Mouse (Mus musculus) forebrain, embryonic 13.5 days (tissue): ENCODE data around the gene Gm5244. TPM values are rescaled to one million over a fixed set of nuclear protein-coding genes. Genes with fewer than 3 reads are reported as not detected.

Source experiments
- ATAC-seq: fragments of 200-750 bp; cut with Nextera tagmentation; 2 replicates; pipeline ENCODE4 v1.8.0; 2017
- H3K27ac ChIP-seq: fragments of 300-500 bp; sonication (generic); 2 replicates; pipeline ENCODE4 v1.5.1; 2015; ENCODE audit warnings: inconsistent platforms, mild to moderate bottlenecking, moderate library complexity
- H3K27me3 ChIP-seq: fragments of 300-500 bp; sonication (generic); 2 replicates; pipeline ENCODE4 v1.6.1; 2015; ENCODE audit warnings: mild to moderate bottlenecking, inconsistent platforms
- H3K36me3 ChIP-seq: fragments of 300-500 bp; sonication (generic); 2 replicates; pipeline ENCODE4 v1.6.1; 2015; ENCODE audit warnings: mild to moderate bottlenecking, inconsistent platforms; ENCODE audit not compliant: poor library complexity, severe bottlenecking
- H3K4me1 ChIP-seq: fragments of 300-500 bp; sonication (generic); 2 replicates; pipeline ENCODE4 v1.6.1; 2015; ENCODE audit warnings: inconsistent platforms
- H3K4me2 ChIP-seq: fragments of 300-500 bp; sonication (generic); 2 replicates; pipeline ENCODE4 v1.6.1; 2015; ENCODE audit warnings: inconsistent platforms, mild to moderate bottlenecking, moderate library complexity
- H3K4me3 ChIP-seq: fragments of 300-500 bp; sonication (generic); 2 replicates; pipeline ENCODE4 v1.5.1; 2015; ENCODE audit warnings: mild to moderate bottlenecking, inconsistent platforms
- H3K9ac ChIP-seq: fragments of 300-500 bp; sonication (generic); 2 replicates; pipeline ENCODE4 v1.6.1; 2015; ENCODE audit warnings: mild to moderate bottlenecking, inconsistent platforms
- H3K9me3 ChIP-seq: fragments of 300-500 bp; sonication (generic); replicated peaks from 2 replicates; pipeline ENCODE4 v1.6.1; 2016; ENCODE audit warnings: inconsistent platforms
- WGBS: fragments of 180-500 bp; shearing (Covaris S2); methylation state at CpG from one replicate; pipeline ENCODE4 v1.1.7; 2015; 5-methylcytosine and 5-hydroxymethylcytosine counted together
- polyA plus RNA-seq: library from polyadenylated mRNA; unstranded; fragments of >200 nt; fragmentation: Nextera tagmentation; extraction: Ambion mirVana; gene quantifications from 2 replicates; pipeline ENCODE4 v1.2.1, GENCODE M21; 2015

Gm5244 gene
- polyA plus RNA-seq = not detected in 2 replicates

DNA sequence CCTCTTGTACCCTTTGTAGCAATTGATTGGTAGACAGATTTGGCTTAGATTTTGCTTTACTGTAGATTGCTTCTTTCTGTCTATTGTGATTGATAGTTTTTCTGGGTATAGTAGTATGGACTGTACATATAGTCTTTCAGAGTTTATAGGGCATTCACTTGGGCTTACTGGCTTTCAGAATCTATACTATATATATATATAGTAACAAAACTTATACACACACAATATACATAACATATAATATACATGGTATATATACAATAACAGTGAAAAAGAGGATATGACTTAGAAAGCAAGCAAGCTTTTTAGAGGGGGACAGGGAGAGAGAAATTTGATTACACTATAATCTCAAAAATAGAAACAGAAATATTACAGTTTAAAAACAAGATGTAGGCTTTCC lies at the start of gene Gm5244:
Gene Gm5244 (plus strand): TSS at position 301 of the 400 bp plus-strand sequence.
- H3K4me2 ChIP-seq = no peak within 1 kb of the TSS
- ATAC-seq = no peak
- H3K4me3 ChIP-seq = no peak within 1 kb of the TSS

GRCm38 (mm10) chr19:12797071-12797470 lies 49.4 kb upstream of the Gm5244 start:
- WGBS = under 1% methylated on average over 7 of the region's 7 CpGs

More for the DNA sequence above, at the start of gene Gm5244:
- H3K9me3 ChIP-seq = peaks cover 3% of the 10 kb centered on the region; the same call in 1 of the 2 replicates
- H3K4me1 ChIP-seq = no peaks in the 10 kb centered on the region
- no peak within 1 kb of the TSS for H3K27ac ChIP-seq
- H3K36me3 ChIP-seq = no peaks in the 10 kb centered on the region
- H3K27me3 ChIP-seq = no peaks in the 10 kb centered on the region
- H3K9ac ChIP-seq = no peak within 1 kb of the TSS

DNA sequence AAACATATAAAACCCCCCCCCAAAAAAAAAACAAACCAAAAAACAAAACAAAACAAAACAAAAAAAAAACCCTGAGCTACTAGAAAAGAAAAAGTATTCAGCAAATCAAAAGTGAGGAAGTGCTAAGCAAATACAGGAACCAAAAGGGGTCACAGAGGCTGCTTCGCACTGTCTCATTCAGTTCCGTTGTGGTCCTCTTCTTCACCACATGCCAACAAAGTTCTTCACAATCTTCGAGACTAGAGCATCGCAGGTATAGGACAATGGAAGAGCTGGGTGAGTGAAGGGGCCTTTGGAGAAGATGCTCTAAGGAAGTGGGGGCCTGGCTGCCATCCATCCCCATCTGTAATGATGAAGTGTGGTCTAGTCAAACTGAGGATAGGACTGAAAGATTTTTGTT lies 48.1 kb upstream of the Gm5244 start:
- Histone ChIP-seq H3K9ac (no peak overlapping the region), H3K27ac (no peak overlapping the region), H3K9me3 (no peaks in the 10 kb centered on the region), H3K36me3 (no peaks in the 10 kb centered on the region), H3K4me1 (peaks cover 6% of the 10 kb centered on the region), H3K27me3 (no peaks in the 10 kb centered on the region), H3K4me2 (no peak overlapping the region), H3K4me3 (no peak overlapping the region)
- WGBS = 80% methylated on average over 4 of the region's 4 CpGs
- ATAC-seq = no peak

More at GRCm38 (mm10) chr19:12797071-12797470, 49.4 kb upstream of the Gm5244 start:
- Histone ChIP-seq H3K27me3 (no peaks in the 10 kb centered on the region), H3K4me1 (peaks cover 12% of the 10 kb centered on the region), H3K4me3 (peak overlapping the region; percentile 95), H3K27ac (peak overlapping the region; percentile 90), H3K36me3 (no peaks in the 10 kb centered on the region), H3K9ac (peak overlapping the region; percentile 74), H3K9me3 (no peaks in the 10 kb centered on the region), H3K4me2 (peak overlapping the region; percentile 77)
- ATAC-seq = no peak

DNA sequence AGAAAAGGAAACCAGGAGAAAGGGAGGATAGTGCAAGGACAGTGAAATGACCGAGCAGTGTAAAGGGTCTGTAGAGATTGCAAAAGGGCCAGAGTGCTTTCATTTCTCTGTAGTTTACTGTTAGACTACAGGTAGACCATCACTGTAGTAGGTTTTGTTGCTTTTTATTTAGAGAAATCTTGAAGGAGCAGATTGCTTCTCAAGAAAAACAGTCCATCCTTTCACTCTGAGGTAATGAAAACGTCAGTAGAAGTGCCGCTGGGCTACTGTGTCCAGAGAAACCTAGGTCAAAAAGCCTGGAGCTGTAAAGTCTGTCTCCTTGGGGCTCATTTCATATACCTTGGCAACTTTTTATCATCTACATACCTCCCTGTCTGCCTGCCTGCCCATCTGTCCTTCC lies 47.4 kb upstream of the Gm5244 start:
- H3K4me3 ChIP-seq = no peak overlapping the region
- no peaks in the 10 kb centered on the region for H3K36me3 ChIP-seq
- H3K4me2 ChIP-seq = no peak overlapping the region
- H3K9me3 ChIP-seq = no peaks in the 10 kb centered on the region
- no peaks in the 10 kb centered on the region; the same call in 1 of the 2 replicates for H3K4me1 ChIP-seq
- no peaks in the 10 kb centered on the region for H3K27me3 ChIP-seq
- ATAC-seq = no peak
- H3K9ac ChIP-seq = peak overlapping the region; percentile 34; the same call in 1 of the 2 replicates
- no peak overlapping the region for H3K27ac ChIP-seq
- 93% methylated on average over 3 of the region's 3 CpGs for WGBS

- H3K9me3 ChIP-seq = no peaks in the 10 kb centered on the region
- H3K36me3 ChIP-seq = no peaks in the 10 kb centered on the region
- no peak overlapping the region for H3K4me3 ChIP-seq
- H3K4me2 ChIP-seq = no peak overlapping the region
- H3K4me1 ChIP-seq = no peaks in the 10 kb centered on the region
- WGBS = 68% methylated on average over 2 of the region's 2 CpGs
- ATAC-seq = no peak
- H3K9ac ChIP-seq = no peak overlapping the region
- H3K27ac ChIP-seq = no peak overlapping the region
- no peaks in the 10 kb centered on the region for H3K27me3 ChIP-seq
Observed at GRCm38 (mm10) chr19:12800621-12801020, 45.9 kb upstream of the Gm5244 start.

GRCm38 (mm10) chr19:12801046-12801445 lies 45.4 kb upstream of the Gm5244 start:
- H3K27me3 ChIP-seq = no peaks in the 10 kb centered on the region
- H3K4me3 ChIP-seq = no peak overlapping the region
- 83% methylated on average over 3 of the region's 3 CpGs for WGBS
- H3K4me1 ChIP-seq = no peaks in the 10 kb centered on the region
- no peak for ATAC-seq
- H3K9me3 ChIP-seq = no peaks in the 10 kb centered on the region
- H3K9ac ChIP-seq = no peak overlapping the region
- no peak overlapping the region for H3K4me2 ChIP-seq
- H3K36me3 ChIP-seq = no peaks in the 10 kb centered on the region
- no peak overlapping the region for H3K27ac ChIP-seq

GRCm38 (mm10) chr19:12802830-12803229 lies 43.7 kb upstream of the Gm5244 start:
- Histone ChIP-seq H3K36me3 (no peaks in the 10 kb centered on the region), H3K27me3 (no peaks in the 10 kb centered on the region), H3K4me1 (no peaks in the 10 kb centered on the region), H3K4me2 (no peak overlapping the region), H3K27ac (no peak overlapping the region), H3K9me3 (no peaks in the 10 kb centered on the region), H3K4me3 (no peak overlapping the region), H3K9ac (no peak overlapping the region)
- ATAC-seq = no peak
- 71% methylated on average over 3 of the region's 3 CpGs for WGBS

- H3K27ac ChIP-seq = no peak overlapping the region
- H3K4me3 ChIP-seq = no peak overlapping the region
- no peaks in the 10 kb centered on the region for H3K27me3 ChIP-seq
- no peak for ATAC-seq
- no peak overlapping the region for H3K4me2 ChIP-seq
- no peaks in the 10 kb centered on the region for H3K9me3 ChIP-seq
- WGBS = 87% methylated on average over 1 of the region's 1 CpGs
- H3K36me3 ChIP-seq = no peaks in the 10 kb centered on the region
- no peaks in the 10 kb centered on the region for H3K4me1 ChIP-seq
- H3K9ac ChIP-seq = no peak overlapping the region
Observed at GRCm38 (mm10) chr19:12804237-12804636, 42.2 kb upstream of the Gm5244 start.

GRCm38 (mm10) chr19:12805730-12806129 lies 40.8 kb upstream of the Gm5244 start:
- Histone ChIP-seq H3K4me3 (no peak overlapping the region), H3K36me3 (no peaks in the 10 kb centered on the region), H3K4me1 (no peaks in the 10 kb centered on the region), H3K9ac (no peak overlapping the region), H3K9me3 (no peaks in the 10 kb centered on the region), H3K27me3 (no peaks in the 10 kb centered on the region), H3K27ac (no peak overlapping the region), H3K4me2 (no peak overlapping the region)
- WGBS = 86% methylated on average over 3 of the region's 3 CpGs
- no peak for ATAC-seq

- no peaks in the 10 kb centered on the region for H3K9me3 ChIP-seq
- WGBS = 71% methylated on average over 2 of the region's 2 CpGs
Observed at GRCm38 (mm10) chr19:12806214-12806613, 40.3 kb upstream of the Gm5244 start.

GRCm38 (mm10) chr19:12812644-12813364 lies 33.7 kb upstream of the Gm5244 start:
- H3K9ac ChIP-seq = no peak overlapping the region
- no peak for ATAC-seq
- no peaks in the 10 kb centered on the region for H3K36me3 ChIP-seq
- 72% methylated on average over 1 of the region's 1 CpGs for WGBS
- H3K9me3 ChIP-seq = no peaks in the 10 kb centered on the region
- H3K4me1 ChIP-seq = no peaks in the 10 kb centered on the region
- H3K27me3 ChIP-seq = no peaks in the 10 kb centered on the region
- H3K27ac ChIP-seq = no peak overlapping the region
- H3K4me2 ChIP-seq = no peak overlapping the region
- H3K4me3 ChIP-seq = no peak overlapping the region

More at GRCm38 (mm10) chr19:12806214-12806613, 40.3 kb upstream of the Gm5244 start:
- Histone ChIP-seq H3K9ac (no peak overlapping the region), H3K27me3 (no peaks in the 10 kb centered on the region), H3K27ac (no peak overlapping the region), H3K4me2 (no peak overlapping the region), H3K4me1 (no peaks in the 10 kb centered on the region), H3K36me3 (no peaks in the 10 kb centered on the region), H3K4me3 (no peak overlapping the region)
- no peak for ATAC-seq

DNA sequence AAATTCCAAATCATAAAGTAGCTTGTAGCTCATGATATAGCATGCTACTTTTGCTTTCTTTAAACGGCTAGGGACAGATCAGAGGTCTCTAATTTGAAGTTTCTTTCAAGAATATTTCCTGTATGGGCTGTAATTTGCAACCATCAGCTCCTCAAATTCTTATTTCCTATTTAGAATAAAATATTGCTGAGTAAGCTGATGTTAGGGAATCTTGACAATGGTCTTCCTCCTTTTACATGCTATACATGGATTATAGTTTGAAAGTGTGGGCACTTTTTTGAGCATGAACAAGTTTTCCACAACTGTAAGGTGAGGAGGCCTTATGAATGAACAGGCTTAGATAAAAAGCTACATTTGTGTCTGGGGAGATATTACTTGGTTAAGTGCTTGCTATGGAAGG lies 32.6 kb upstream of the Gm5244 start:
- no peak overlapping the region for H3K27ac ChIP-seq
- H3K9me3 ChIP-seq = no peaks in the 10 kb centered on the region
- H3K9ac ChIP-seq = no peak overlapping the region
- no peaks in the 10 kb centered on the region for H3K4me1 ChIP-seq
- H3K36me3 ChIP-seq = no peaks in the 10 kb centered on the region
- ATAC-seq = no peak
- WGBS = 83% methylated on average over 1 of the region's 1 CpGs
- no peak overlapping the region for H3K4me2 ChIP-seq
- H3K27me3 ChIP-seq = no peaks in the 10 kb centered on the region
- H3K4me3 ChIP-seq = no peak overlapping the region

- H3K4me2 ChIP-seq = no peak overlapping the region
- no peak overlapping the region for H3K27ac ChIP-seq
- no peaks in the 10 kb centered on the region for H3K9me3 ChIP-seq
- H3K27me3 ChIP-seq = no peaks in the 10 kb centered on the region
- WGBS = 90% methylated on average over 1 of the region's 1 CpGs
- no peak overlapping the region for H3K9ac ChIP-seq
- H3K36me3 ChIP-seq = no peaks in the 10 kb centered on the region
- ATAC-seq = no peak
- H3K4me1 ChIP-seq = no peaks in the 10 kb centered on the region
- H3K4me3 ChIP-seq = no peak overlapping the region
Observed at GRCm38 (mm10) chr19:12818507-12818906, 28.0 kb upstream of the Gm5244 start.
